Mouse (Mus musculus): ENCODE measurements around the gene Bfar.
A peak's percentile ranks its signal among the peaks of the same experiment; 100 is the strongest.
"Not testable (repeated sequence)": the region's sequence is repeated elsewhere in the genome, so short reads cannot be mapped to it uniquely, and the experiment has no call there.

Bfar gene

DNA sequence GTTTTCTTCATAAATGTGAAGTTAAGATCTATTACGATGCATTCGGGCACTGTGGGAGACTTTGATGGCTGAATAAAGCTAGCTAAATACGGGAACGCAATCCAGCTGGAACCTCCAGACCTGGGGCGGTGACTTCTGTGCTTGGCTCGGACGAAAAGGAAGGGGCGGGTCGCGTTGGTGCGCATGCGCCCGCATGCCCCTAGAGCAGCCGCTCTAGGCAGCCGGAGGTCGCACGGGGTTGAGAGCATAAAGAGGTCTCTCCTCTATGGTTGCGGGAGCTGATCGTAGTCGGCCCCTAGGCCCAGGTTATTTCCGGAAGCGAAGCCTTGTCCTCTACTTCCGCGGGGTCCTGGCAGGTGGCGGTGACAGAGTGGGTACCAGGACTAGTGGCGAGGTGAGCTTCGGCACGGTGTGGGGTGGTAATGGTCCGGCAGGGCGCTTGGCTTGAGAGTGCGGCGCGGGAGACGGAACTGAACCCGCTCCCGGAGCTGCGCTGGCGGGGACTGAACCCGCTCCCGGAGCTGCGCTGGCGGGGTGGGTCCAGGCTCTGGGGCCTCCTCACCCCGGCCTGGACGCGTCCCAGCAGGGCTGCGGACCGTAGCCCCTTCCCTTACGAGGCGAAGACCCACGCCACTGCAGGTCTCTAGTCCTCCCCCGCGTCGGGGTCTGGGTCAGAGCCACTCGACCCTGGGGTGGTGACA, at the start of gene Bfar, which contains the start of gene 3110001I22Rik:
TSS of gene Bfar (plus strand) at position 174 of the 701 bp plus-strand sequence.
TSS of gene 3110001I22Rik (plus strand) at position 245 of the 701 bp plus-strand sequence.
- DNase-seq (ENCODE audit: low read depth) = peak; percentile 96

DNA sequence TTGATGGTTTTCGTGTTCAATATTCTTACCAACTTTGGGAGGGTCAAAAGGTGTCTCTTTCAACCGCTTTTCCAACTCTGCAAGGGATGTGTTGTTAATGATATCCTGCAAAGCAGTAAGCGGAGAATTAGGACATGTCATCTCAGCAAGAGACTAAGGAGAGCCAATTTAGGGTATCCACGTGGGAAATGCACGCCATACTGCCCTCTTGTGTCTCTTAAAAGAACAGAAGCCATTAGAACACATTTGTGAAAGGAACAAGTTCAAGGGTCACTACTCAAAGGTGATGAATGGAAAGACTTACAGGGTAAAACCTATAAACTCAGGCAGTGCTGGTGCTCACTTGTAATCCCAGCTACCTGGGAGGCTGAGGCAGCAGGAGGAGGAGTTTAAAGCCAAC, 43.3 kb upstream of the Bfar start:
- DNase-seq (ENCODE audit: low read depth) = peak; percentile 61

DNA sequence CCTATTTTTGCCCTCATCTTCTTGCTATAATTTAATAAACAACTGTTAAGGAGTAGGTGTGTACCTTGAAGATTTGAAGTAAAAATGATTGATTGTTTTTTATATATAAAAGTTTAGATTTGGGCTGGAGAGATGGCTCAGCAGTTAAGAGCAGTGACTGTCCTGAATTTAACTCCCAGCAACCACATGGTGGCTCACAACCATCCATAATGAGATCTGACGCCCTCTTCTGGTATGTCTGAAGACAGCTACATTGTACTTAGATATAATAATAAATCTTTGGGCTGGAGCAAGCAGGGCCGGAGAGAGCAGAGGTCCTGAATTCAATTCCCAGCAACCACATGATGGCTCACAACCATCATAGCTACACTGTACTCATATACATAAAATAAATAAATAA, 33.5 kb upstream of the Bfar start:
- not testable (repeated sequence) for DNase-seq (ENCODE audit: low read depth)

DNA sequence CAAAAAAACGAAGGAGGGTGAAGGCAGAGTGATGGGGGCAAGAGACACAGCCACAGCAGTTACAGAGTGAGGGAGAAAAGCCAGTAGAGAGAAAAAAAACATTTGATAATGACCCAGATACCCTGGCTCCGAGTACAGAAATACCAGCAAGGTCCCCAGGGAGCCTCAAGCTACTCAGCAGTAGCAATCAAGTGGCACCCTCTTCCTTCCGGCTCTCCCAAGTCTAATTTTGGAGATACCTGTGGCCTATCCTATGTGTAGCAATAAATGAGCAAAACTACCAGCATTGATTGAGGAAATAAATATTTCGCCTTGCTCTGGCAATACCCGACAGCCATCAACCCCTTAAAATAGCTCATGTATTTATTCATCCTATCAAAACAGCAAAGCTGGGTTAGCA, 32.1 kb upstream of the Bfar start:
- no peak for DNase-seq (ENCODE audit: low read depth)

DNA sequence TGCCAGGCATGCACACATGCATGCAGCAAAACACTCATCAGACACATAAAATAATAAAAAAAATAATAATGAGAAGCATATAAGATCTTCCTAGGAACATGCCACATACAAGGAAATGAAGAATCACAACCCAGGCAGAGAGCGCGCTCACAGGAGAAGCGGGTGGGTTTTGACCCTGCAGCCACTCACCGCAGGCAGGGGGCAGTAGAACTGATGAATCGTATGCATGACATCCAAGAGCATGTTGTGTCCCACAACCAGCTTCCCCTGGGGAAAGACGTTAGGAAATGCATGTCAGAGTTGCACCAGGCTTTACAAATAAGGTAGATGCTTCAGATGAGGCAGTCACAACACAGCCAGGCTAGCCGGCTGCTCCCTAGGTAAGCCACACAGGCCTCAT, 31.6 kb upstream of the Bfar start:
- peak; percentile 35 for DNase-seq (ENCODE audit: low read depth)

DNA sequence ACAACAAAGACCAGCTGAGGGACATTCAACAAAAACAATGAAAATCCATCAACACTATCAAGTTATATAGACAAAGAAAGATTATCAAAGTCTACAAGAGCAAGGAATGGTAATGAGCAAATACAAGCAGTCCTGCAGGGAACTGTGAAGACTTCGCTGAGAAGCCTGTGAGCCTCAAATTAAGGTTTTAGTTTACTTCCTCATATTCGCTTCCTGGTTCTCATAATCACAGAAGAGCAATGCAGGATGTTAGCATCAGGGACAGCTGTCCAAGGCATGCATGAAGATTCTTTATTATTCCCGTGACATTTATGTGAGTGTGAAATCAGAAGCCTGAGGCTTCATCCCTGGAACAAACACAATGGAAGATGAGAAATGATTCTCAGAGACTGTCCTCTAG, 27.2 kb upstream of the Bfar start:
- DNase-seq (ENCODE audit: low read depth) = no peak

DNA sequence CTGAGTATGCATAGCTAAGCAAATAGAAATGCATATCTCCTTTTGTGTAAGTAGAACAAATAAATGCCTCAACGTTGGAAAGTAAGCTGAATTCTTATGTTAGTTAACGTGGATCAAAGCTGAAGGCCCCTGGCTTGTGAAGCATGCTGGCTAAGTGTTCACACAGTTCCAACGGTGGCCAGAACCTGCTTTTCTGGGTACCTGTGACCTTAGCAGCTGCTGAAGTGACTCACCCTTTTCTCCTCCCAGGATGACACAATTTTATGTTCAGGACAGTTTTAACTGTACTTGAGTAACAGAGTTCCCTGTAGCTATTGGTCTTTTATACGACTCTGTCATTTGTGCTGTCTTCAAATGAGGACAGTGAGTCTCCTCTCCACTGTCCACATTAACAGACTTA, 25.7 kb upstream of the Bfar start:
- no peak for DNase-seq (ENCODE audit: low read depth)

DNA sequence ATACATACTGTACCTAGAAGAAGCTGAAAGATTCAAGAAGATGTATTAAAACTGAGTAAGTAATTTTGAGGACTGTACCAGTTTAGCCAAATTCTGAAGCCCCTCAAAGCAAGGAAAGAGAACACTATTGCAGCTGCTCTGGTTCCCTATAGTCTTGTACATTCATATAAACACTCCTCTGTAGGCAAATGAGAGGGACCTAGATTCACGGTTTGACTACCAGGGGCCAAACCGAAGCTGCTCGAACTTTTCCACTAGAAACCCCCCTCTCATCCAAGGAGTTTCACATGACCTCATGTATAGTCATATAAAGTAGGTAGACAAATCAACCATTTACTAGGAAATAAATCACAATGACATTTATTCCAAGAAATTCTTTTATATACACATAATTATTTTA, 12.8 kb upstream of the Bfar start:
- DNase-seq (ENCODE audit: low read depth) = no peak

DNA sequence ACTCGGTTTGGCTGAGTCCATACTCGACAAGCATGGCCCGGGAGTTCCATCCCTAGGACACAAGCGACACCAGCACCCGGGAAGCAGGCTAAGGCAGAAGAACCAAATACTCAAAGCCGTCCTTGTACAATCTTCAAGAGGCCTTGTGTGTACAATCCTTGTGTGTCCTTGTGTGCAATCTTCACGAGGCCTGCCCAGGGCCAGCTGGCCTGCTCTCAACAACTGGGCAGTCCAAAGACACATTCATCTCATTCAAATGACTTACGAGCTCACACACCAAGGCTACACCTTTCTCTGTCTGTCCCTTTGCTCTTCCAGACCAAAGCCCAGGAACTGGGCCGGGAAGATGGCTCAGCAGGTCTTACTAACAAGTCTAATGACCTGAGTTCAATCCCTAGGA, 10.9 kb upstream of the Bfar start:
- DNase-seq (ENCODE audit: low read depth) = no peak

DNA sequence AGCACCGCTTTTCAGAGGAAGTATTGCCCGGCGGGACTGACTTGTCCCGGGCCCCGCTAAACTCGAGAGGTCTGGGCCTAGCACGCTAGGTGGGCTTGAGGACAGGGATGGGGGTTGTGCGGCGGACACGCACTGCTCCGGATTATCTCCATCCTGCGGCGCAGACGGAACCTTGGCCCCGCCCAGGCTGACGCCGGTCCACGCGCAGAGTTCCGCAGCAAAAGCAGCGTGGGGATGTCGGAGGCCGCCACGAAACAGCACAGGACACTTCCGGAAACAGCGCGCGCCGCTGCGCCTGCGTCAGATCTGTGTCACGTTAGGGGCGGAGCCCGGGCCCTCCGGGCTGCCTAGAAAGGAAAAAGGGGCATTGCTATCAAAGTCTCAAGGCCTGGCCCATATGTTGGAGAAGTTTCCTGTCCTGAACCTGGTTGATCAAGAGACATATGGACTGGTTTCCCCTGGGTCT, 3.7 kb upstream of the Bfar start, which contains the start of gene Parn:
TSS of gene Parn (minus strand) at position 293 of the 466 bp plus-strand sequence.
- peak; percentile 98 for DNase-seq (ENCODE audit: low read depth)

DNA sequence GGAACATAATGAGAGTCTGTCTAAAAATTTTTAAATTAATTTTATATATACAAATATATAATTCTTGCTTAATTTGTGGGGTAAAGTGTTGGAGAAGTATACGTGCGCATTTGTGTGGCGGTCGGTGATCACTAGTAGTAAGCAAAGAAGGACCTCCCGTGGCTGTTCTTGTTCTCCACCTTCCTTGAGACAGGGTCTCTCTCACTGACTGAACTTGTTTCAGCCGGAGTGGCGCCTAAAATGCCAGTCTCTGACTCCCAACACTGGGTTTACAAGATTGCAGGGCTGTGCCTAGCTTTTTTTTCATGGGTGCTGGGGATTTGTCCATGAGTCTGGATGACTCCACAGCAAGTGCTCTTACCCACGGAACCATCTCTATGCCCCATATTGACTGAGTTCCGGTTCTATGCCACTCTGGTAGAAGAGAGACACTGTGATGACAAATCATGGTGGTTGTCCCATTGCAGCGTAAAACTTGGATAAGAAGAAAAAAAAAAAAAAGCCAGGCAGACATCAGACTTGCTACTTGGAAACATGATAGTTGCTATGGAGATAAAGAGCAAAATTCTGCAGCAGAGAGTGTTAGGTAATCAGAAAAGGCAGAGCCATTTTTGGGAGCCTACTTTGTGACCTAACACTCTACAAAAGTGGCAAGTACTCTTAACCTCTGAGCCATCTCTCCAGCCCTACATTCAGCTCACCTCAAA, 3.1 kb upstream of the Bfar start:
- no peak for DNase-seq (ENCODE audit: low read depth)

DNA sequence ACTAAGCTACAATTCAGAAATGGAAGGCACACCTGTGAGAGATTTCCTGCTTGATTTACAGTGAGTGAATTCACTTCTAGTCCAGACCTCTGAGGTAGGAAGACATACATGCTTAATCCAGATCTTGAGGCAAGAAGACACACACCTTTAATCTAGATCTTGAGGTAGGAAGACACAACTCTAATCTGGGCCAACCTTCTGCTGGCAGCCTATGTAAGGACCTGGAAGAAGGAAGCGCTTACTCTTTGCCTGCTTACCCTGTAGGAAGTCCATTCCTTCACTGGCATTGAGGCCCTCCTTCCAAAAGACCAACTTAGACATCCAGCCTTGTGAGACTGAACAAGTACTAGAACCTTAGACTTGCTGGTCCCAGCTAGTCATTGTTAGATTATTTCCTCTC, 2.4 kb upstream of the Bfar start:
- no peak for DNase-seq (ENCODE audit: low read depth)

DNA sequence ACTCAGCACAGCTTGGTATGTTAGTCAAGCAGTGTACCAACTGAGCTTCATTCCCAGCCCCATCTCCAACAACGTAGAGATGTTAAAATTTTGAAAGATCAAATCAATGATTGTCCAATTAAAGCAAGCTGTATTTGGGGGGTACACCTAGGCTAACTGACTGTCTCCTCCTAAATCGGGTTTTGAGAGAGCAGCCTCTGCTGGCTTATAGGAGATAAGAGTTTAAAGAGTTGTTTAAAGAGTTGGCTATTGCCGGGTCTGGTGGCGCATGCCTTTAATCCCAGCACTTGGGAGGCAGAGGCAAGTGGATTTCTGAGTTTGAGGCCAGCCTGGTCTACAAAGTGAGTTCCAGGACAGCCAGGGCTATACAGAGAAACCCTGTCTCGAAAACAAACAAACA, 762 bp upstream of the Bfar start:
- DNase-seq (ENCODE audit: low read depth) = not testable (repeated sequence)

DNA sequence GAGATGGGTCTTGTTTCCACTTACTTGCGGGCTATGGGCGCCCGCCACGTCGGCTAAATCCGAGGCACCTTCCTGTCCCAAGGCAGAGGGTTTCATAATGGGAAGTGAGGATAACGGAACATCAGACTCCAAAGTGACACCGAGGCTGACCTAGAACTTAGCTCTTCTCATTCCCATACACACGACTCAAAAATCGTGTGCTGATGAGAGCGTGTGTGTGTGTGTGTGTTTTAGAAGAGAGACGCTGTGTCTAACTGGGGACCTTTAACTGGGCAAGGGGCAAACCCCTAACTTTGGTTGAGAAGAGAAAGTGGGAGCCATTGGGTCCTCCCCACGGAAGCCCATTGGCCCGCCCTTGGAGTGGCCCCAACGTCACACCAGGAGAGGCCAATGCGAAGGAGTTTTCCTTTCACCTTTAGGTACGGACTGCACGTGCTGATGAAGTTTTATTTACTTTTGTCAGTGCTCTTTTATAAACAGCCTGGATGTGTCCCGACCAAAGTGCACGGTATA, 784 bp downstream of the Bfar start:
- DNase-seq (ENCODE audit: low read depth) = peak; percentile 78

DNA sequence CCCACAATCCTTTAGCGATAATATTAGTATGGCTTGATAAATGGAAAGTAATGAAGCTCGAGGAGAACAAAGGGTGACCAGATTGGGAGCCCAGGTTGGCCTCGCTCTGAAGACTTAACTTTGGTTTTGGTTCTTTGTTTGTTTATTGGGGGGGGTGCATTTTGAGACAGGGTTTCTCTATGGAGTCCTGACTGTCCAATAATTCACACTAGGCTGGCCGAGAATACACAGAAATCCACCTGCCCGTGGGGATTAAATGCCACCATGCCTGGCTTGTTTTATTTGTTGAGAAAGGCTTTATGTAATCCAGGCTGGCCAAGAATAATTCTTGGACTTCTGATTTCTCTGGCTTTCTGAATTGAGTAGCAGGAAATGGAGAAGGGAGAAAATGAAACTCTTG, 1.5 kb downstream of the Bfar start:
- DNase-seq (ENCODE audit: low read depth) = no peak

DNA sequence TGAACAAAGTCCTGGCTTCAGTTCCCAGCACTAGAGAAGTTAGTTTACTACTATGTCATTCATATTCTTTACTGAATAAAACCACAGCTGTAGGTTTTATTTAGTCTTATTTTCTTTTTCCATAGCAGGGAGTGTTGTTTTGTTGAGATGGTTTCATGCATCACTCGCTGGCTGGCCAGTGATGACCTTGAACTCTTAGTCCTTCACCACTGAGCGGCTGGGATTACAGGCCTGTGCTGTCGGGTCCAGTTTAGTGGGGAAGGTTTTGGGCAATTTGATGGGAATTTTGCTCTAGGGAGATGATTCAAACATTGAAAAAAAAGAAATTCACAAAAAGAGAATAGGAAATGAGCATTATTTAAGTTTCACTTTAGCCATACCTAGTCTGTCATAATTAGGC, 2.9 kb downstream of the Bfar start:
- no peak for DNase-seq (ENCODE audit: low read depth)

DNA sequence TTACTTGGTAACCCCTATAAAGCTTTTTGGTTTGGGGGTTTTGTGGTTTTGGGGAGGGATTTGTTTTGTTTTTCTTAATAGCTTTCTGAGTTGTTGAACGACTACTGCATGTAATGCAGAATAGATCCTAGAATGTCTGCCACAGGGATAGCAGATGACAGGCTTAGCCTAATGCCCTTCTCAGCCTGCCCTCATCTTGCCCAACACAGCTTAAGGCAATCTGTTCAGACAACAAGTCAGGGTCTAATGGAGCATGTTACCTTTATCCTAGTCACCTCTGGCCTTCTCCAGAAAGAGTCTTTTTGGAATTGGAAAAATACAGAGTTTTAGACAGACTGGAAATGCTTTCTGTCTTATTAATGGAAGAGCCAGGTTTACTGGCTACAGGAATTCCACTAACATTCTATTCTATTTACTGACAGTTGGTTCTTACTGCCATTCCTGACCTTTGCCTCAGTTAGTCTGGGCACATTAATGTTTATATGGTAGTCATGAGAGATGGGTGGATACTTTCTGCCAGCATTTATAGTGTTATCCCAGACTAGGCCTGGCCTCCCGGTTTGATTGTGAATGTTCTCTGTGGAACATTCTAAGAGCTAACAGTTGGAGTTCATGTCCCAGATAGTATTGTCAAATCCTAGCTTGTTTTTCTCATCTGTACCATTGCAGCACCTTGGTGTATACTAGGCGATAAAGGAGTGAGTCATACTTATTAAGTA, 7.1 kb downstream of the Bfar start:
- DNase-seq (ENCODE audit: low read depth) = no peak

DNA sequence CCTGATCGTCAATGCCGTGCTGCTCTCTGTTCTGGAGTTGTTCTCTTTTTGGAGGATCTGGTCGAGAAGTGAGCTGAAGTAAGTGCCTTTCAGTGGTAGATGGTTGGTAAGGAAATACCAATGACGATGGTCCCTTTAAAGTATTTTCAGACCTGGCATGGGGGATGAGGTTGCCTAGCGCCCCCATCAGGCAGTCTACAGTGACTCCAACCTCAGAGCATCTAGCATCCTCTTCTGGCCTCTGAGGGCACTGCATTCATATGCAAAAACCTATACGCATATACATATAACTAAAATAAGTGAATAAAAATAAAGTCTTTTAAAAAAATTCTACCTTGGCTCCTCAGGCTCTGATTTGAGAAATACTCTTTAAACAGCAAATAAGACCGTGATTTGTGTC, 27.3 kb downstream of the Bfar start:
- peak; percentile 12 for DNase-seq (ENCODE audit: low read depth)

DNA sequence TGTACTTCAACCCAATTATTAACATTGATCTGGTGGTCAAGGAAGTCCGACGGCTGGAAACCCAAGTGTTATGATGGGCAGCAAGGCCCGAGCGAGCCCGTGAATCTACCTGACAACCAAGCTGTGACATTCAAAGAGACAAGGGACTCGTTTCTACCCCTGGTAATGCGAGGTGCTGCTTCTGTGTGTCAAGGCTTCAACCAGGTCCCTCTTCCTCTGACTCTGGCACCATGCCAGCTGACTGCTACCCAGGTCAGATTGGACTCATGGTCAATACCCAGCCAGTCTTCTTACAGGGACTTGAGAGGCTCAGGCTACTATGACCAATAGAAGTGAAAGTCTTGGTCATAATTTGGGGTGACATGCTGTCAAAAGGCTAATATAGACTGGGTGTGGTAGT, 30.5 kb downstream of the Bfar start:
- no peak for DNase-seq (ENCODE audit: low read depth)

DNA sequence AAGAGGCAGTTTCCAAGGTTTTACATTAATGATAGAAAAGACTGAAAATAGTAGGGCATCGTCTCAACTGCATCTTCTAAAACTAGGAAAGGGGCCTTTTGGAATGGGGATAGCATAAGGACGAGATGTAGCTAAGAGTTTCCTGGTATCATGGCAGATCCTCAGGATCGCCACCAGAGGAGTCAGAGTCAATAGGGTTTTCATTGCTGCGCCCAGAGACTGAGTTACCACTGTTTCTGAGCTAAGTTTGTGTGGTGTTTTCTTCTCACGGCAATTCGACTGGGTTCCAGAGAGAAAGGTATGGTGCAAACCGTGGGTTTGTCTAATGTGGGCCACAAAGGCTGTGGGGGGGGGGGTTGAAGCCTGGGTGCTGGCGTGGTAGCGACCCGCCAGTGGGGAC, 33.0 kb downstream of the Bfar start:
- no peak for DNase-seq (ENCODE audit: low read depth)

DNA sequence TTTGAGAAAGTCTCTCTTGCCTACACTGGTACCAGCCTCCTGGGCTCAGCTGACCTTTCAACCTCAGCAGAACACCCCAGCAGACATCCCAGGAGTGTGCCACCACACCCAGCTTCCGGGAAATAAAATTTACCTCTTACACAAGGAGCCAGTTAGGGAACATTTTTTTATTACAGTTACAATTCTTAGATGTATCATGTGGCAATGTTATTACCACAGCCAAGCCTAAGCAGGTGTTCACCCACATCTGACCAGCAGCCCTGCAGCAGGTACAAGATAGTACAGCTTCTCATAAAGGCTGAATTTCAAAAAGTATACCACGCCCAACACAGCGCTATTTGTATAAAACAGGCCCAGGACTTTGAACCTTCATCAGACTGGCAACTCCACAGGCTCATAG, 43.3 kb downstream of the Bfar start:
- no peak for DNase-seq (ENCODE audit: low read depth)

DNA sequence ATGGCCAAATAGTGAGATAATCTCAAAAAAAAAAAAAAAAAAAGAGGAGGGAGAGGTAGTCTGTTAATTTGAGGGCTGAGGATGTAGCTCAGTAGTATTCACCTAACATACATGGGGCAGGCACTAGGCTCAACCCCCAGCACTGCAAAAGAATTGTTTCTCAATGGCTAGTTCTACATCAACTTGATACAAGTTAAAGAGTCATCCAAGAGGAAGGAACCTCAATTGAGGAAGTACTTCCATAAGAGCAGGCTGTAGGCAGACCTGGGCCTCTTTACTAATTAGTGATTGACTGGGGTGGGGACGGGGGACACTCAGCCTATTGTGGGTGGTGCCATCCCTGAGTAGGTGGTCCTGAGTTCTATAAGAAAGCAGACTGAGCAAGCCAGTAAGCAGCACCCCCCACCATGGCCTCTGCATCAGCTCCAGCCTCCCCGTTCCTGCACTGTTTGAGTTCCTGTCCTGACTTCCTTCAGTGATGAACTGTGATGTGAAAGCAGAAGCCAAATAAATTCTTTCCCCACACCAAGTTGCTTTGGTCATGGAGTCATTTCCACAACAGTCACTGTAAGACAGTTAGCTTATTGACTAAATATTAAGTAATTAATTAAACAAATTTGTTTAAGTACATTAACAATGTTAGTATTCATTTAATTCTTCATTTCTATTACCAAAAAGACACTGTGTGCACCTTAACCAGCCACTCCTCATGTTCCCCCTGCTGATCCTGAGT, 45.3 kb downstream of the Bfar start:
- no peak for DNase-seq (ENCODE audit: low read depth)

Data from NIH3T3 (cell line).